Comparison of ENCODE assay signal across 8 mouse cellular contexts in the genomic region with DNA sequence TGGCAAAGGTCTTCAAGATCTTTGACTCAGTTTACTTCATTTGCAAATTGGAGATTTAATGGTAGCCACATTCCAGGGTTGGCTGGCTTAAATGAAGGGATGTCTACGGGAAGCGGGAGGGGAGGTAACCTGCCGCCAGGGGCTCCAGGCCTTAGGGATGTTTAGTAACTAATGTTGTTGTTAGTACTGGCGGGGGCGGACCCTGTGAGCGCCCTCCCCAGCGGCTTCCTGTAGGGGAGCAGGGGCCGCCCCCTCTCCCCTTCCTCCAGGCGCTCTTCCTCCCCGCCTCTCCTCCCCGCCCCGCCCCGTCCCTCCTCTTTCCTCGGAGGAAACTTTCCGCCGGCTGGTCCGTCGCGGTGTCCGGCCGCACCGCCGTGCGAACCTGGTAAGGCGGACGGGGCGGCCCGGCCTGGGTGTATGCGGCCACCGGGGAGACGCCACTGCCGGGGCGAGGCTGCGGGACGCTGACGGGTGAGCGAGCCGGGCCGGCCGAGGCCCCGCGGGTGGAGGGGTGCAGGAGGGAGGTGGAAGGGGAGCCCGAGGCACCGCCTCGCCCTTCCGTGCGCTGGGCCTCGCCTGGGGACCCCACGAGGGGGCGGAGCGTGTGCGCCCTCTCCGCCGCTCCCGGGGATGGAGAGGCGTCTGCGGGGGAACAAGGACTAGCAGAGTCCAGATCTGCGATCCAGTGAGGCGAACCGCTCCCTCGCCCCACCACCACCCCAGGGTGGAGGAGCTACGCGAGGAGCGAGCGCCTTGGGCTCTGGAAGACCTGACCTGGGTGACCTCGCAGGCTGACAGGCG. TPM values are rescaled to one million over a fixed set of nuclear protein-coding genes. Genes with fewer than 3 reads are reported as not detected.
DNase-seq lines count a peak whose midpoint lies in the region; ATAC-seq and TF ChIP-seq lines count a peak whose summit lies in the region.

No protein-coding gene starts in this region.

- H3K27ac ChIP-seq in cortical plate, adult 2 months (ENCODE audit: insufficient read depth, low read length): 0 out of 2 replicates have a peak overlapping the region, but pooled peaks have one; percentile 67
- H3K27ac ChIP-seq in intestine, postnatal 0 days (ENCODE audit: low read depth, low read length): peak overlapping the region; percentile 84
- H3K27ac ChIP-seq in lung, embryonic 14.5 days (ENCODE audit: low read depth): peak overlapping the region; percentile 93

- H3K4me1 ChIP-seq in cortical plate, adult 2 months (ENCODE audit: control insufficient read depth, insufficient read depth, low read length): peaks cover 2% of the 10 kb centered on the region; the same call in 1 of the 2 replicates
- H3K4me1 ChIP-seq in intestine, postnatal 0 days (replicated peaks; ENCODE audit: control insufficient read depth, insufficient read depth, low read length): no peaks in the 10 kb centered on the region; the same call in 1 of the 2 replicates
- peaks cover 10% of the 10 kb centered on the region for H3K4me1 ChIP-seq in lung, embryonic 14.5 days (ENCODE audit: insufficient read depth)

- peak overlapping the region; percentile 88 for H3K4me2 ChIP-seq in intestine, postnatal 0 days (replicated peaks; ENCODE audit: low read depth)
- H3K4me2 ChIP-seq in lung, embryonic 14.5 days: peak overlapping the region; percentile 92

- H3K4me3 ChIP-seq in cortical plate, adult 2 months (ENCODE audit: insufficient read depth, low read length): peak overlapping the region; percentile 33
- peak overlapping the region; percentile 62 for H3K4me3 ChIP-seq in intestine, postnatal 0 days (ENCODE audit: low read depth, low read length)
- H3K4me3 ChIP-seq in lung, embryonic 14.5 days (ENCODE audit: low read depth, low read length): peak overlapping the region; percentile 71

- no peak for TF ChIP-seq POLR2A in cortical plate, adult 2 months (IDR thresholded peaks at IDR 0.05; ENCODE audit: extremely low read depth, insufficient read depth, low read length)

- under 1% methylated on average over 63 of the region's 67 CpGs for WGBS in intestine, postnatal 0 days
- under 1% methylated on average over 57 of the region's 67 CpGs for WGBS in lung, embryonic 14.5 days

- DNase-seq in ES-CJ7 (ENCODE audit: low read depth, low spot score): peak; percentile 86
- DNase-seq in heart, adult 11 months: peak; percentile 99
- peak; percentile 89 for DNase-seq in lung, embryonic 14.5 days
- peak; percentile 90 for DNase-seq in yolk sac, embryonic 10.5 days (ENCODE audit: low spot score)
- DNase-seq in cerebellum, postnatal 25 days: no peak

- no peaks in the 10 kb centered on the region for H3K9me3 ChIP-seq in intestine, postnatal 0 days (ENCODE audit: control insufficient read depth)
- no peaks in the 10 kb centered on the region for H3K9me3 ChIP-seq in lung, embryonic 14.5 days (ENCODE audit: low read depth, low read length)

- H3K9ac ChIP-seq in intestine, postnatal 0 days (ENCODE audit: low read depth, low read length): peak overlapping the region; percentile 71
- H3K9ac ChIP-seq in lung, embryonic 14.5 days: peak overlapping the region; percentile 76

- no peak for TF ChIP-seq CTCF in cortical plate, adult 2 months (IDR thresholded peaks at IDR 0.05; ENCODE audit: extremely low read depth, insufficient read depth, low read length)
- peak; percentile 46 for TF ChIP-seq CTCF in intestine, postnatal 0 days (IDR thresholded peaks at IDR 0.05; ENCODE audit: low read depth)
- peak; percentile 28; the same call in 1 of the 2 replicates for TF ChIP-seq CTCF in lung, embryonic 14.5 days (IDR thresholded peaks at IDR 0.05; ENCODE audit: low read depth)

- H3K36me3 ChIP-seq in intestine, postnatal 0 days (ENCODE audit: control insufficient read depth, insufficient read depth): peaks cover 16% of the 10 kb centered on the region; the same call in 1 of the 2 replicates
- H3K36me3 ChIP-seq in lung, embryonic 14.5 days (ENCODE audit: insufficient read depth): peaks cover 18% of the 10 kb centered on the region

- peak; percentile 50 for ATAC-seq in intestine, postnatal 0 days
- ATAC-seq in lung, embryonic 14.5 days (ENCODE audit: insufficient read depth): peak; percentile 68
- ATAC-seq in neutrophil, adult 5-6 weeks (ENCODE audit: extremely low read depth, insufficient number of reproducible peaks, low FRiP score, poor library complexity, severe bottlenecking): peak; percentile 30; the same call in 1 of the 2 replicates

- H3K27me3 ChIP-seq in intestine, postnatal 0 days (replicated peaks; ENCODE audit: control insufficient read depth, insufficient read depth, low read length): no peaks in the 10 kb centered on the region
- no peaks in the 10 kb centered on the region for H3K27me3 ChIP-seq in lung, embryonic 14.5 days (ENCODE audit: insufficient read depth, low read length)

RNA-seq across cellular contexts. Expression of gene Eva1b, which starts 0.8 kb away (rescaled TPM):
- 7.6 and 7.9 TPM in 2 replicates for polyA plus RNA-seq in cortical plate, adult 2 months (2012; rRNA removed)
- 28.9 and 29.0 TPM in 2 replicates for polyA plus RNA-seq in intestine, postnatal 0 days (2015; fragmentation: Nextera tagmentation; extraction: Ambion mirVana)
- polyA plus RNA-seq in lung, embryonic 14.5 days (2014; fragmentation: Nextera tagmentation; extraction: Ambion mirVana): 92.6 and 97.8 TPM in 2 replicates
- total RNA-seq in neutrophil, adult 5-6 weeks (2017): 3.1 and 4.4 TPM in 2 replicates

RNA-seq across cellular contexts. Expression of gene Sh3d21, which starts 14.9 kb away (rescaled TPM):
- 1.0 and 1.1 TPM in 2 replicates for polyA plus RNA-seq in cortical plate, adult 2 months (2012; rRNA removed)
- 10.0 and 12.3 TPM in 2 replicates for polyA plus RNA-seq in intestine, postnatal 0 days (2015; fragmentation: Nextera tagmentation; extraction: Ambion mirVana)
- 5.7 and 7.0 TPM in 2 replicates for polyA plus RNA-seq in lung, embryonic 14.5 days (2014; fragmentation: Nextera tagmentation; extraction: Ambion mirVana)
- 0.81 and 0.86 TPM in 2 replicates for total RNA-seq in neutrophil, adult 5-6 weeks (2017)

RNA-seq across cellular contexts. Expression of gene Stk40, which starts 44.6 kb away (rescaled TPM):
- 15.9 and 17.5 TPM in 2 replicates for polyA plus RNA-seq in cortical plate, adult 2 months (2012; rRNA removed)
- 14.5 and 14.6 TPM in 2 replicates for polyA plus RNA-seq in intestine, postnatal 0 days (2015; fragmentation: Nextera tagmentation; extraction: Ambion mirVana)
- 30.7 and 38.0 TPM in 2 replicates for polyA plus RNA-seq in lung, embryonic 14.5 days (2014; fragmentation: Nextera tagmentation; extraction: Ambion mirVana)
- total RNA-seq in neutrophil, adult 5-6 weeks (2017): 65.2 and 66.7 TPM in 2 replicates

RNA-seq across cellular contexts. Expression of gene Lsm10, which starts 51.9 kb away (rescaled TPM):
- 25.5 TPM in 2 replicates for polyA plus RNA-seq in cortical plate, adult 2 months (2012; rRNA removed)
- polyA plus RNA-seq in intestine, postnatal 0 days (2015; fragmentation: Nextera tagmentation; extraction: Ambion mirVana): 49.0 and 50.4 TPM in 2 replicates
- polyA plus RNA-seq in lung, embryonic 14.5 days (2014; fragmentation: Nextera tagmentation; extraction: Ambion mirVana): 50.2 and 50.6 TPM in 2 replicates
- total RNA-seq in neutrophil, adult 5-6 weeks (2017): 19.4 and 29.0 TPM in 2 replicates

RNA-seq across cellular contexts. Expression of gene Thrap3, which starts 54.2 kb away (rescaled TPM):
- 86.1 and 98.1 TPM in 2 replicates for polyA plus RNA-seq in cortical plate, adult 2 months (2012; rRNA removed)
- 56.7 and 67.5 TPM in 2 replicates for polyA plus RNA-seq in intestine, postnatal 0 days (2015; fragmentation: Nextera tagmentation; extraction: Ambion mirVana)
- polyA plus RNA-seq in lung, embryonic 14.5 days (2014; fragmentation: Nextera tagmentation; extraction: Ambion mirVana): 262 and 268 TPM in 2 replicates
- total RNA-seq in neutrophil, adult 5-6 weeks (2017): 378 and 401 TPM in 2 replicates

Comparison
In these comparisons a context has a peak if more than half of its experiments do, and no peak if none do; other contexts are left out.
1. DNase-seq: peak in ES-CJ7 (single experiment), heart, adult 11 months (single experiment), lung, embryonic 14.5 days (single experiment) and yolk sac, embryonic 10.5 days (single experiment); none in cerebellum, postnatal 25 days (0 of 2).
2. Peak in every context shown above with its lines, with median percentiles within 50 percentile points of each other: H3K27ac ChIP-seq, H3K4me3 ChIP-seq and ATAC-seq.